Mouse (Mus musculus): ENCODE data around the gene Art2b. TPM values are rescaled to one million over a fixed set of nuclear protein-coding genes. Genes with fewer than 3 reads are reported as not detected.
"Not testable (repeated sequence)": the region's sequence is repeated elsewhere in the genome, so short reads cannot be mapped to it uniquely, and the experiment has no call there.

Gene Art2b
- total and polyA plus RNA-seq, 2 experiments from 2014 or later: not detected

DNA sequence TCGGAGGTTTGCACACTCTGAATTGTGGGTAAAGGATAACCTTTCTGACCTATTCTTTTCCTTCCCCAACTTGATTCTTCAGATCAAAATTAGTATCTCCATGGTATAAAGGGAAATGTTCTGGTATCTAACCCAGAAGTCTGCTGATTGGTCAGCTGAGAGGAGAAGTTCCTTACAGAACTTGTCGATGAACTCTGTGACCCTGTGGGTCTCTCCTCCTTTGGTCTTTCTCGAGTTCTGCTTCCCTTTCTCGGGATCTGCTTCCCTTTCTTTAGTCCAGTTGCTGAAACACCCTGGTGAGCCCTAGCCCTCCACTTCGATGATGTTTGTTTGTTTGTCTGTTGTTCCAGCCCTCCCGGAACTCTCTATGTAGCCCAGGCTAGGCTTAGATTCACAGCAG lies 22.4 kb upstream of the Art2b start:
- Histone ChIP-seq H3K36me3 (ENCODE audit: insufficient read depth, low read length) (no peaks in the 10 kb centered on the region), H3K4me2 (ENCODE audit: low read depth, low read length) (no peak overlapping the region), H3K27me3 (ENCODE audit: insufficient read depth, low read length) (no peaks in the 10 kb centered on the region), H3K4me3 (ENCODE audit: low read length) (no peak overlapping the region), H3K4me1 (ENCODE audit: insufficient read depth, low read length) (no peaks in the 10 kb centered on the region), H3K9me3 (ENCODE audit: low read length) (no peaks in the 10 kb centered on the region), H3K9ac (replicated peaks; ENCODE audit: low read length) (no peak overlapping the region), H3K27ac (no peak overlapping the region)
- no peak for TF ChIP-seq CTCF (IDR thresholded peaks at IDR 0.05; ENCODE audit: low read depth)
- ATAC-seq: no peak
- DNase-seq (ENCODE audit: low spot score): no peak
- WGBS: 72% methylated on average over 6 of the region's 6 CpGs

DNA sequence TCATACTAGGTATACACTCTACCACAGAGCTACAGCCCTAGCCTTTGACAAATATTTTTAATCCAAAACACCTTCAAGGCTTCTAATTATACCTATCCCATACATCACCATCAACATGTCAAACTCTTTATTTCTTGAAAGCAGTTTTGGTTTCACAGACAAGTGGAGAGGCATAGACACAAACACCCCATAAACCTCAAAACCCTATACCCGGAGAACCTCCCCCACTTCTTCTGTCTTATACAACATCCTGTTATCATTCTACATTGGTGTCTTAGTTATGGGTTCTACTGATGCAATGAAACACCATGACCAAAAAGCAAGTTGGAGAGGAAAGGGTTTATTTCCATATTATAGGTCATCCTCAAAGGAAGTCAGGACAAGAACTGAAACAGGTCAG lies 15.0 kb upstream of the Art2b start:
- WGBS: 98% methylated on average over 1 of the region's 1 CpGs
- Histone ChIP-seq H3K36me3 (ENCODE audit: insufficient read depth, low read length) (no peaks in the 10 kb centered on the region), H3K4me3 (ENCODE audit: low read length) (no peak overlapping the region), H3K9ac (replicated peaks; ENCODE audit: low read length) (no peak overlapping the region), H3K4me2 (ENCODE audit: low read depth, low read length) (no peak overlapping the region), H3K4me1 (ENCODE audit: insufficient read depth, low read length) (no peaks in the 10 kb centered on the region), H3K27ac (no peak overlapping the region), H3K9me3 (ENCODE audit: low read length) (no peaks in the 10 kb centered on the region), H3K27me3 (ENCODE audit: insufficient read depth, low read length) (no peaks in the 10 kb centered on the region)
- no peak for DNase-seq (ENCODE audit: low spot score)
- no peak for TF ChIP-seq CTCF (IDR thresholded peaks at IDR 0.05; ENCODE audit: low read depth)
- ATAC-seq: no peak

DNA sequence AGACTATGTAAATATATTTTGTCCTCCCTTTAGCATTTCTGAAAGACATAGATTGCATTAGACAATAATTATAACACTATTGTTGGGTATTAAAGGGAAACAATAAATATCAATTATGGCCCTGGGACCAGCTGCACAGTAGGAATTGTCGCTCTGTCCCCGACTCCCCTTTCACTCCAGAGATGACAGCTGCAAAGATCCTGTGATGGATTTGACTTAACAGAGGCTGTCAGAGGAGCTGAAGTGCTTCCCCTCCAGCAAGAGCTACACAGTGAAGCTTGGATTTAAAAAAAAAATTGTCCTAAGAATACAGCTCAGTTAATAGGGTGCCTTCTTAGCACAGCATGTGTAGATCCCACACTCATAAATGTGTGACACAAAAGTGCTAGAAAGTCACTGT lies 13.1 kb upstream of the Art2b start:
- no peak for ATAC-seq
- H3K4me1 ChIP-seq (ENCODE audit: insufficient read depth, low read length): no peaks in the 10 kb centered on the region
- DNase-seq (ENCODE audit: low spot score): no peak
- no peak overlapping the region for H3K4me3 ChIP-seq (ENCODE audit: low read length)
- no peaks in the 10 kb centered on the region for H3K9me3 ChIP-seq (ENCODE audit: low read length)
- no peak for TF ChIP-seq CTCF (IDR thresholded peaks at IDR 0.05; ENCODE audit: low read depth)
- no peak overlapping the region for H3K9ac ChIP-seq (replicated peaks; ENCODE audit: low read length)
- WGBS: 22% methylated on average over 2 of the region's 2 CpGs
- H3K4me2 ChIP-seq (ENCODE audit: low read depth, low read length): no peak overlapping the region
- no peaks in the 10 kb centered on the region for H3K36me3 ChIP-seq (ENCODE audit: insufficient read depth, low read length)
- no peak overlapping the region for H3K27ac ChIP-seq
- H3K27me3 ChIP-seq (ENCODE audit: insufficient read depth, low read length): no peaks in the 10 kb centered on the region

- Histone ChIP-seq H3K9me3 (ENCODE audit: low read length) (no peaks in the 10 kb centered on the region), H3K27me3 (ENCODE audit: insufficient read depth, low read length) (no peaks in the 10 kb centered on the region), H3K4me3 (ENCODE audit: low read length) (no peak overlapping the region), H3K27ac (no peak overlapping the region), H3K4me1 (ENCODE audit: insufficient read depth, low read length) (no peaks in the 10 kb centered on the region), H3K9ac (replicated peaks; ENCODE audit: low read length) (no peak overlapping the region), H3K4me2 (ENCODE audit: low read depth, low read length) (no peak overlapping the region), H3K36me3 (ENCODE audit: insufficient read depth, low read length) (no peaks in the 10 kb centered on the region)
- ATAC-seq (no peak), DNase-seq (ENCODE audit: low spot score) (no peak)
- 81% methylated on average over 2 of the region's 2 CpGs for WGBS
- TF ChIP-seq CTCF (IDR thresholded peaks at IDR 0.05; ENCODE audit: low read depth): no peak
These were observed 9.6 kb upstream of the Art2b start for GRCm38 (mm10) chr7:101594969-101595368.

DNA sequence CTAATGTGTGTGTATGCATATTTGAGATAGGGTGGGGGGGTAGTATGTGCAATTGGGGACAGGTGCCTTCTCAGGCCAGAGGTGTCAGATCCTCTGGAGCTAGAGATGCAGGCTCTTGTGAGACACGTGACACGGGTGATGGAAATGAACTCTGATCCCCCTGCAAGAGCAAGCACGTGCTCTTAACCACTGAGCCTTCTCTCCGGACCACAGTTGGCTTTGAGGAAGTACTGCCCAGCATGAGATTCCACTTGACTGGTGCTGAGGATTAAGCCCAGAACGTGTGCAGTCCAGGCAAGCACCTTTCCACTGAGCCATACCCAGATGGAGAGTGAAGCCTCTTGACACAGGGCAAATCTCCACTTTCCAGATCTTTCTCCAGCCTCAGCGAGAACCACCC lies 1.1 kb downstream of the Art2b start:
- not testable (repeated sequence) for H3K4me1 ChIP-seq (ENCODE audit: insufficient read depth, low read length); ATAC-seq; H3K4me2 ChIP-seq (ENCODE audit: low read depth, low read length); H3K27me3 ChIP-seq (ENCODE audit: insufficient read depth, low read length); H3K9me3 ChIP-seq (ENCODE audit: low read length); H3K4me3 ChIP-seq (ENCODE audit: low read length); H3K27ac ChIP-seq; DNase-seq (ENCODE audit: low spot score); H3K36me3 ChIP-seq (ENCODE audit: insufficient read depth, low read length); H3K9ac ChIP-seq (replicated peaks; ENCODE audit: low read length)
- WGBS: 64% methylated on average over 6 of the region's 6 CpGs

DNA sequence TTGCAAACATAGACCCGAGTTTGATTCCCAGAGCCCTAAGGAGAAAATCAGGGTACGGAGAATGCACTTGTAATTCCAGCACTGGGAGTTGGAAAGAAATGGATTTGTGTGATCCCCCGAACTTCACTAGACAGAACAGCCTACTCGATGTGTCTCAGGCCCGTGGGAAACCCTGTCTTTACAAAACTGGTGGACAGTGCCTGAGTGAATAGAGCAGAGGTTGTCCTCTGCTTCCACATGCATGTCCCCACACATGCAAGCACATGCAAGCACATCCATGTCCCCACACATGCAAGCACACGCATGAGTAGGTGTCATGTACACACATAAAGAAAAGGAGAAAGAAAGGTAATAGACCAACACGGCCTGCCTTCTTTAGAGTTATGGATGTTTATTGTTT lies 3.4 kb downstream of the Art2b start:
- ATAC-seq (no peak), DNase-seq (ENCODE audit: low spot score) (no peak)
- no peak for TF ChIP-seq CTCF (IDR thresholded peaks at IDR 0.05; ENCODE audit: low read depth)

DNA sequence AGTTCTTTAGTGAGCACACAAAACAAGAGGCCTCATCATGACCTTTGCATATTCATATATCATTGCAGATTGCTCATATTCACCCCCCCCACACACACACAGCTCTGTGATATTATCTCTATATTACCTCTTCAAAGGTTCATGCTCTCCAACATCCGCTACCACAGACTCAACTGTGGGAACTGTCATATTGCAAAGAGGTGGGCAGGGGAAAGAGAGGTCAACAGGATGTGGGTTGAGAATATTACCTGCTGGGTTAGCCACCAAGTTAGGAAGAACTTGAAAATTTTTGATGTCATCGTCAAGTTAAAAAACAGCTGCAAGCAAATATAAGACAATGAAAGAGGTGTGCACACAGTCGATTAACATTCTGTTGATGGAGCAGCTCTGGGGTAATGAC lies 4.5 kb downstream of the Art2b start:
- not testable (repeated sequence) for ATAC-seq; H3K9ac ChIP-seq (replicated peaks; ENCODE audit: low read length); H3K9me3 ChIP-seq (ENCODE audit: low read length); H3K27me3 ChIP-seq (ENCODE audit: insufficient read depth, low read length); DNase-seq (ENCODE audit: low spot score); H3K4me2 ChIP-seq (ENCODE audit: low read depth, low read length); H3K4me3 ChIP-seq (ENCODE audit: low read length); H3K4me1 ChIP-seq (ENCODE audit: insufficient read depth, low read length); H3K36me3 ChIP-seq (ENCODE audit: insufficient read depth, low read length); H3K27ac ChIP-seq
- 96% methylated on average over 3 of the region's 3 CpGs for WGBS

More for the DNA sequence above, 3.4 kb downstream of the Art2b start:
- 86% methylated on average over 7 of the region's 7 CpGs for WGBS
- Histone ChIP-seq H3K4me2 (ENCODE audit: low read depth, low read length) (no peak overlapping the region), H3K27ac (no peak overlapping the region), H3K9me3 (ENCODE audit: low read length) (no peaks in the 10 kb centered on the region), H3K4me3 (ENCODE audit: low read length) (no peak overlapping the region), H3K27me3 (ENCODE audit: insufficient read depth, low read length) (no peaks in the 10 kb centered on the region), H3K36me3 (ENCODE audit: insufficient read depth, low read length) (no peaks in the 10 kb centered on the region), H3K4me1 (ENCODE audit: insufficient read depth, low read length) (no peaks in the 10 kb centered on the region), H3K9ac (replicated peaks; ENCODE audit: low read length) (no peak overlapping the region)
